Mouse (Mus musculus): ENCODE results near the gene Rnf7. TPM values are rescaled to one million over a fixed set of nuclear protein-coding genes. Genes with fewer than 3 reads are reported as not detected.

The Rnf7 gene
- polyA plus RNA-seq, 1 experiment: 346 TPM

- DNase-seq: no peak
- H3K4me3 ChIP-seq (replicated peaks; ENCODE audit: insufficient read depth, low read depth, low read length): no peak overlapping the region
- no peaks in the 10 kb centered on the region for H3K4me1 ChIP-seq (ENCODE audit: control insufficient read depth, insufficient read depth, low read length)
- 79% methylated on average over 4 of the region's 4 CpGs for WGBS
- no peak for TF ChIP-seq CTCF (IDR thresholded peaks at IDR 0.05; ENCODE audit: borderline replicate concordance, insufficient read depth, low read depth, low read length)
- no peak for TF ChIP-seq POLR2A (IDR thresholded peaks at IDR 0.05; ENCODE audit: borderline replicate concordance, insufficient read depth, low read length)
- no peaks in the 10 kb centered on the region for H3K27me3 ChIP-seq (ENCODE audit: control insufficient read depth, insufficient read depth, low read length)
- no peak overlapping the region for H3K27ac ChIP-seq (ENCODE audit: insufficient read depth, low read length)
Measured at GRCm38 (mm10) chr9:96445351-96445750, 33.1 kb downstream of the Rnf7 start.

GRCm38 (mm10) chr9:96442081-96442480 is 36.4 kb downstream of the Rnf7 start:
- Histone ChIP-seq H3K27me3 (ENCODE audit: control insufficient read depth, insufficient read depth, low read length) (no peaks in the 10 kb centered on the region), H3K27ac (ENCODE audit: insufficient read depth, low read length) (no peak overlapping the region), H3K4me3 (replicated peaks; ENCODE audit: insufficient read depth, low read depth, low read length) (no peak overlapping the region), H3K4me1 (ENCODE audit: control insufficient read depth, insufficient read depth, low read length) (peaks cover 4% of the 10 kb centered on the region; the same call in 1 of the 2 replicates)
- peak in 1 of 2 experiments; percentile 7 for DNase-seq
- WGBS: 32% methylated on average over 10 of the region's 10 CpGs
- TF ChIP-seq POLR2A (IDR thresholded peaks at IDR 0.05; ENCODE audit: borderline replicate concordance, insufficient read depth, low read length) (no peak), CTCF (IDR thresholded peaks at IDR 0.05; ENCODE audit: borderline replicate concordance, insufficient read depth, low read depth, low read length) (no peak)

GRCm38 (mm10) chr9:96438334-96438871 is 40.1 kb downstream of the Rnf7 start:
- 11% methylated on average over 8 of the region's 8 CpGs for WGBS
- Histone ChIP-seq H3K4me3 (replicated peaks; ENCODE audit: insufficient read depth, low read depth, low read length) (peak overlapping the region; percentile 45), H3K27ac (ENCODE audit: insufficient read depth, low read length) (no peak overlapping the region), H3K27me3 (ENCODE audit: control insufficient read depth, insufficient read depth, low read length) (no peaks in the 10 kb centered on the region), H3K4me1 (ENCODE audit: control insufficient read depth, insufficient read depth, low read length) (peaks cover 4% of the 10 kb centered on the region; the same call in 1 of the 2 replicates)
- TF ChIP-seq CTCF (IDR thresholded peaks at IDR 0.05; ENCODE audit: borderline replicate concordance, insufficient read depth, low read depth, low read length) (no peak), POLR2A (IDR thresholded peaks at IDR 0.05; ENCODE audit: borderline replicate concordance, insufficient read depth, low read length) (no peak)
- DNase-seq: peak; percentile 22 to 34

GRCm38 (mm10) chr9:96437805-96438333 is 40.6 kb downstream of the Rnf7 start:
- Histone ChIP-seq H3K4me3 (replicated peaks; ENCODE audit: insufficient read depth, low read depth, low read length) (peak overlapping the region; percentile 45), H3K27me3 (ENCODE audit: control insufficient read depth, insufficient read depth, low read length) (no peaks in the 10 kb centered on the region), H3K4me1 (ENCODE audit: control insufficient read depth, insufficient read depth, low read length) (peaks cover 4% of the 10 kb centered on the region; the same call in 1 of the 2 replicates), H3K27ac (ENCODE audit: insufficient read depth, low read length) (no peak overlapping the region)
- DNase-seq: peak; percentile 34 to 47
- TF ChIP-seq POLR2A (IDR thresholded peaks at IDR 0.05; ENCODE audit: borderline replicate concordance, insufficient read depth, low read length) (no peak), CTCF (IDR thresholded peaks at IDR 0.05; ENCODE audit: borderline replicate concordance, insufficient read depth, low read depth, low read length) (no peak)
- under 1% methylated on average over 25 of the region's 25 CpGs for WGBS

- no peak for DNase-seq
- TF ChIP-seq CTCF (IDR thresholded peaks at IDR 0.05; ENCODE audit: borderline replicate concordance, insufficient read depth, low read depth, low read length) (peak; percentile 15; the same call in 1 of the 2 replicates), POLR2A (IDR thresholded peaks at IDR 0.05; ENCODE audit: borderline replicate concordance, insufficient read depth, low read length) (no peak)
- peaks cover 4% of the 10 kb centered on the region; the same call in 1 of the 2 replicates for H3K4me1 ChIP-seq (ENCODE audit: control insufficient read depth, insufficient read depth, low read length)
- 23% methylated on average over 28 of the region's 28 CpGs for WGBS
- H3K27ac ChIP-seq (ENCODE audit: insufficient read depth, low read length): no peak overlapping the region
- peak overlapping the region; percentile 45 for H3K4me3 ChIP-seq (replicated peaks; ENCODE audit: insufficient read depth, low read depth, low read length)
- H3K27me3 ChIP-seq (ENCODE audit: control insufficient read depth, insufficient read depth, low read length): no peaks in the 10 kb centered on the region
Measured at GRCm38 (mm10) chr9:96436901-96437804, 41.3 kb downstream of the Rnf7 start.

- no peak for DNase-seq
- WGBS: 81% methylated on average over 3 of the region's 3 CpGs
- TF ChIP-seq POLR2A (IDR thresholded peaks at IDR 0.05; ENCODE audit: borderline replicate concordance, insufficient read depth, low read length) (no peak), CTCF (IDR thresholded peaks at IDR 0.05; ENCODE audit: borderline replicate concordance, insufficient read depth, low read depth, low read length) (no peak)
- peaks cover 4% of the 10 kb centered on the region; the same call in 1 of the 2 replicates for H3K4me1 ChIP-seq (ENCODE audit: control insufficient read depth, insufficient read depth, low read length)
- no peaks in the 10 kb centered on the region; the same call in 1 of the 2 replicates for H3K27me3 ChIP-seq (ENCODE audit: control insufficient read depth, insufficient read depth, low read length)
- no peak overlapping the region for H3K4me3 ChIP-seq (replicated peaks; ENCODE audit: insufficient read depth, low read depth, low read length)
- H3K27ac ChIP-seq (ENCODE audit: insufficient read depth, low read length): no peak overlapping the region
Measured at GRCm38 (mm10) chr9:96432575-96432974, 45.9 kb downstream of the Rnf7 start.

GRCm38 (mm10) chr9:96431081-96431480 is 47.4 kb downstream of the Rnf7 start:
- WGBS: 74% methylated on average over 3 of the region's 3 CpGs
- H3K27me3 ChIP-seq (ENCODE audit: control insufficient read depth, insufficient read depth, low read length): no peaks in the 10 kb centered on the region; the same call in 1 of the 2 replicates

More at GRCm38 (mm10) chr9:96431081-96431480, 47.4 kb downstream of the Rnf7 start:
- TF ChIP-seq POLR2A (IDR thresholded peaks at IDR 0.05; ENCODE audit: borderline replicate concordance, insufficient read depth, low read length) (no peak), CTCF (IDR thresholded peaks at IDR 0.05; ENCODE audit: borderline replicate concordance, insufficient read depth, low read depth, low read length) (no peak)
- Histone ChIP-seq H3K4me3 (replicated peaks; ENCODE audit: insufficient read depth, low read depth, low read length) (no peak overlapping the region), H3K4me1 (ENCODE audit: control insufficient read depth, insufficient read depth, low read length) (no peaks in the 10 kb centered on the region), H3K27ac (ENCODE audit: insufficient read depth, low read length) (no peak overlapping the region)
- no peak for DNase-seq

All from cerebellum, adult 2 months (tissue).